Mouse (Mus musculus) limb, embryonic 10.5 days (tissue): ENCODE data around the gene Flot1. TPM values are rescaled to one million over a fixed set of nuclear protein-coding genes. Genes with fewer than 3 reads are reported as not detected.
A peak's percentile ranks its signal among the peaks of the same experiment; 100 is the strongest.
"Not testable (repeated sequence)": the region's sequence is repeated elsewhere in the genome, so short reads cannot be mapped to it uniquely, and the experiment has no call there.

Experiments
- DNase-seq: peaks from one replicate; pipeline ENCODE4 v3.0.0-alpha.2; 2017; ENCODE audit warnings: low spot score
- H3K27ac ChIP-seq: fragments of 300-500 bp; sonication (generic); 2 replicates; pipeline ENCODE4 v1.5.1; 2016; ENCODE audit warnings: mild to moderate bottlenecking
- H3K27me3 ChIP-seq: fragments of 300-500 bp; sonication (generic); 2 replicates; pipeline ENCODE4 v1.6.1; 2016; ENCODE audit warnings: low read depth, mild to moderate bottlenecking; ENCODE audit not compliant: poor library complexity, severe bottlenecking
- H3K36me3 ChIP-seq: fragments of 300-500 bp; sonication (generic); 2 replicates; pipeline ENCODE4 v1.6.1; 2016; ENCODE audit warnings: mild to moderate bottlenecking, moderate library complexity
- H3K4me1 ChIP-seq: fragments of 300-500 bp; sonication (generic); 2 replicates; pipeline ENCODE4 v1.6.1; 2016
- H3K4me3 ChIP-seq: fragments of 300-500 bp; sonication (generic); 2 replicates; pipeline ENCODE4 v1.5.1; 2016; ENCODE audit warnings: mild to moderate bottlenecking, moderate library complexity
- H3K9me3 ChIP-seq: fragments of 300-500 bp; sonication (generic); replicated peaks from 2 replicates; pipeline ENCODE4 v1.6.1; 2016; ENCODE audit warnings: mild to moderate bottlenecking
- whole genome bisulfite sequencing: fragments of 180-500 bp; shearing (Covaris S2); methylation state at CpG from one replicate; pipeline ENCODE4 v1.1.7; 2016; 5-methylcytosine and 5-hydroxymethylcytosine counted together
- polyA plus RNA-seq: library from polyadenylated mRNA; unstranded; fragments of >200 nt; fragmentation: Nextera tagmentation; extraction: Ambion mirVana; gene quantifications from 2 replicates; pipeline ENCODE4 v1.2.1, GENCODE M21; 2016

Flot1 gene
- polyA plus RNA-seq, 1 experiment from 2014 or later = 49.7 TPM

DNA sequence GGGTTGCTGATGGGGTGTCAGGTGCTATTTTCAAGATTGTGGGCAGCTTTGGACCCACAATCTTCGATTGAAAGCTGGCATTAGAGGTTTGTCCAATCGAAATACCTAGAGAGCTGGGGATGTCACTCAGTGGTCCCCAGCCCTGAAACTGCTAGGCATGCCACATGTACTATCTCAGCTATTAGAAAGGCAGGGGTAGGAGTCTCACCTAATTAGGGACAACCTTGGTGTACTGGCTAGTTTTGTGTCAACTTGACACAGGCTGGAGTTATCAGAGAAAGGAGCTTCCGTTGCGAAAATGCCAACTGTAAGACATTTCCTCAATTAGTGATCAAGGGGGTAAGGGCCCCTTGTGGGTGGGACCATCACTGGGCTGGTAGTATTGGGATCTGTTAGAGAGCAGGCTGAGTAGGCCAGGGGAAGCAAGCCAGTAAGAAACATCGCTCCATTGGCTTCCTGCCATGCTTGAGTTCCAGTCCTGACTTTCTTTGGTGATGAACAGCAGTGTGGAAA lies 10.3 kb downstream of the Flot1 start:
- Histone ChIP-seq H3K36me3 (peaks cover 73% of the 10 kb centered on the region), H3K4me1 (peaks cover 31% of the 10 kb centered on the region), H3K9me3 (no peaks in the 10 kb centered on the region), H3K4me3 (0 out of 2 replicates have a peak overlapping the region, but pooled peaks have one; percentile 6), H3K27me3 (no peaks in the 10 kb centered on the region), H3K27ac (no peak overlapping the region)
- DNase-seq = peak; percentile 55
- 20% methylated on average over 5 of the region's 5 CpGs for WGBS

GRCm38 (mm10) chr17:35833894-35834293 lies 10.9 kb downstream of the Flot1 start:
- 67% methylated on average over 5 of the region's 5 CpGs for WGBS
- H3K4me3 ChIP-seq = peak overlapping the region; percentile 85
- DNase-seq = no peak

DNA sequence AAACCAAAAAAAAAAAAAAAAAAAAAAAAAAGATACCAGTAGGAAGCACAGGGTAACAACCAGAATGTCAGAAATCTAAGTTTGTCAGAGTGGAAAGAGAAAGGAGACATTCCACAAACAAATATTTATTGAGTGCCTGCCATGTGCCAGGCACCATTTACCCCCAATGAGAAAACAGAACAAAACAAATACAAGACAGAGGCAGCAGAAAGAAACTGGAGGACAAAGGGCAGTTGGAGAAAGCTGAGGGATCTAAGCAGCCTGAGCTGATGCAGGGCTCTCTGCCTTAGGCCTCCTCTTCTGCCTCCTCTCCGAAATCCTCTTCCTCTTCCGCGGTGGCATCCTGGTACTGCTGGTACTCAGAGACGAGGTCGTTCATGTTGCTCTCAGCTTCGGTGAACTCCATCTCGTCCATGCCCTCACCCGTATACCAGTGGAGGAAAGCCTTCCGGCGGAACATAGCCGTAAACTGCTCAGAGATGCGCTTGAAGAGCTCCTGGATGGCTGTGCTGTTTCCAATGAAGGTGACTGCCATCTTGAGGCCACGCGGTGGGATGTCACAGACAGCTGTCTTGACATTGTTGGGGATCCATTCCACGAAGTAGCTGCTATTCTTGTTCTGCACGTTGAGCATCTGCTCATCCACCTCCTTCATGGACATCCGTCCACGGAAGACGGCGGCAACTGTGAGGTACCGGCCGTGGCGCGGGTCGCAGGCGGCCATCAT lies 11.8 kb downstream of the Flot1 start:
- Histone ChIP-seq H3K27me3 (no peaks in the 10 kb centered on the region), H3K4me3 (peak overlapping the region; percentile 85), H3K9me3 (no peaks in the 10 kb centered on the region), H3K36me3 (peaks cover 65% of the 10 kb centered on the region), H3K27ac (no peak overlapping the region), H3K4me1 (peaks cover 33% of the 10 kb centered on the region)
- 87% methylated on average over 26 of the region's 26 CpGs for WGBS
- DNase-seq = no peak

More at GRCm38 (mm10) chr17:35833894-35834293, 10.9 kb downstream of the Flot1 start:
- no peak overlapping the region for H3K27ac ChIP-seq
- peaks cover 33% of the 10 kb centered on the region for H3K4me1 ChIP-seq
- H3K9me3 ChIP-seq = no peaks in the 10 kb centered on the region
- peaks cover 69% of the 10 kb centered on the region for H3K36me3 ChIP-seq
- no peaks in the 10 kb centered on the region for H3K27me3 ChIP-seq

GRCm38 (mm10) chr17:35835424-35836140 lies 12.6 kb downstream of the Flot1 start:
- peaks cover 64% of the 10 kb centered on the region for H3K36me3 ChIP-seq
- no peaks in the 10 kb centered on the region for H3K9me3 ChIP-seq
- H3K4me1 ChIP-seq = peaks cover 28% of the 10 kb centered on the region
- DNase-seq = no peak
- H3K27ac ChIP-seq = peak overlapping the region; percentile 98; the same call in 1 of the 2 replicates
- no peaks in the 10 kb centered on the region for H3K27me3 ChIP-seq
- 87% methylated on average over 26 of the region's 26 CpGs for WGBS
- peak overlapping the region; percentile 85 for H3K4me3 ChIP-seq

DNA sequence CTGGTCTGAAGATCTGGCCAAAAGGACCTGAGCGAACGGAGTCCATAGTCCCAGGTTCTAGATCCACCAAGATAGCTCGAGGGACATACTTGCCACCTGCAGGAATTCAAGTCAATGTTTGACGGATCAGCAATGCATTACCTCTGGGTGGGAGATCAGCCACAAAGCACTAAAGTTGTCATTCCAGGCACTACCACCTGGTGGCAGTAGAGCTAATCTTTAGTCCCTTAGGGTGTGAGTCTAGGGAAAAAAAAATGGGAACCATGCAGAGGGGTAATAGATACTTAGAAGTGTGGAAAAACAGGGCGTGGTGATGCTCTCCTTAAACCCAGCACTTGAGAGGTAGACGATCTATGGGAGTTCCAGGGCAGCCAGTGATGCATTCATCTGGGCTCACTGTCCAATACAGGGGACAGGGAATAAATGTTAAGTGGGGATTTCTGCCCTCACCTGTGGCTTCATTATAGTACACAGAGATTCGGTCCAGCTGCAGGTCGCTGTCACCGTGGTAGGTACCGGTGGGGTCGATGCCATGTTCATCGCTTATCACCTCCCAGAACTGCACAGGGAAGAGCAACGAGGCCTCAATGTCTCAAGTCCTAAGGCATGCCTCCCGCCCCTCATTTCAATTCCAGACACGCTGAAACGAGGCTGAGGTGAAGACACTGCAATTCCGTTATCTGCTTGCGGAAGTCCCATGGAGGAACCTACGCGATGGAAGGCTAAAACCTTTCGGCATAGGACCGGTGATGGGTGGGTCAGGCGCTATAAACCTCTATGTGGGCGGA lies 13.3 kb downstream of the Flot1 start:
- Histone ChIP-seq H3K27me3 (no peaks in the 10 kb centered on the region), H3K36me3 (peaks cover 57% of the 10 kb centered on the region), H3K4me1 (peaks cover 28% of the 10 kb centered on the region), H3K9me3 (no peaks in the 10 kb centered on the region), H3K27ac (peak overlapping the region; percentile 98), H3K4me3 (peak overlapping the region; percentile 85)
- DNase-seq = peak; percentile 67
- WGBS = 9% methylated on average over 24 of the region's 24 CpGs

- peak overlapping the region; percentile 85 for H3K4me3 ChIP-seq
- H3K27ac ChIP-seq = peak overlapping the region; percentile 98
- no peaks in the 10 kb centered on the region for H3K9me3 ChIP-seq
- no peaks in the 10 kb centered on the region for H3K27me3 ChIP-seq
- H3K36me3 ChIP-seq = peaks cover 50% of the 10 kb centered on the region
- WGBS = 0% methylated on average over 25 of the region's 25 CpGs
- H3K4me1 ChIP-seq = peaks cover 28% of the 10 kb centered on the region
- peak; percentile 95 for DNase-seq
Measured at GRCm38 (mm10) chr17:35836991-35837422, 14.0 kb downstream of the Flot1 start.

GRCm38 (mm10) chr17:35837487-35837886 lies 14.5 kb downstream of the Flot1 start:
- H3K4me3 ChIP-seq = peak overlapping the region; percentile 85
- peak; percentile 77 for DNase-seq
- H3K27me3 ChIP-seq = no peaks in the 10 kb centered on the region
- H3K27ac ChIP-seq = peak overlapping the region; percentile 98
- WGBS = under 1% methylated on average over 18 of the region's 18 CpGs
- peaks cover 46% of the 10 kb centered on the region for H3K36me3 ChIP-seq
- H3K4me1 ChIP-seq = peaks cover 33% of the 10 kb centered on the region
- no peaks in the 10 kb centered on the region for H3K9me3 ChIP-seq

- H3K4me3 ChIP-seq = peak within 1 kb of the TSS; percentile 85
- H3K9me3 ChIP-seq = no peaks in the 10 kb centered on the region
- DNase-seq = peak; percentile 96
- H3K4me1 ChIP-seq = peaks cover 40% of the 10 kb centered on the region
- 1% methylated on average over 29 of the region's 29 CpGs for WGBS
- no peaks in the 10 kb centered on the region for H3K27me3 ChIP-seq
- peaks cover 39% of the 10 kb centered on the region for H3K36me3 ChIP-seq
- peak within 1 kb of the TSS; percentile 98 for H3K27ac ChIP-seq
Measured at GRCm38 (mm10) chr17:35838122-35838544, 15.1 kb downstream of the Flot1 start, which contains the start of gene Tubb5. Gene Tubb5 (minus strand): TSS chr17:35838306.

- peaks cover 41% of the 10 kb centered on the region for H3K4me1 ChIP-seq
- no peaks in the 10 kb centered on the region for H3K27me3 ChIP-seq
- H3K4me3 ChIP-seq = peak overlapping the region; percentile 85
- WGBS = 2% methylated on average over 5 of the region's 5 CpGs
- H3K9me3 ChIP-seq = no peaks in the 10 kb centered on the region
- DNase-seq = peak; percentile 57
- H3K27ac ChIP-seq = peak overlapping the region; percentile 98
- H3K36me3 ChIP-seq = peaks cover 35% of the 10 kb centered on the region
Measured at GRCm38 (mm10) chr17:35838570-35838969, 15.5 kb downstream of the Flot1 start.

- Histone ChIP-seq H3K27ac (peak overlapping the region; percentile 98), H3K4me1 (peaks cover 40% of the 10 kb centered on the region), H3K4me3 (peak overlapping the region; percentile 85), H3K36me3 (peaks cover 33% of the 10 kb centered on the region)
- not testable (repeated sequence) for DNase-seq, H3K27me3 ChIP-seq, H3K9me3 ChIP-seq
- WGBS = 58% methylated on average over 3 of the region's 3 CpGs
Measured at GRCm38 (mm10) chr17:35839002-35839401, 16.0 kb downstream of the Flot1 start.

GRCm38 (mm10) chr17:35840561-35840960 lies 17.5 kb downstream of the Flot1 start:
- 56% methylated on average over 14 of the region's 14 CpGs for WGBS
- no peak for DNase-seq
- H3K36me3 ChIP-seq = peaks cover 31% of the 10 kb centered on the region
- H3K9me3 ChIP-seq = no peaks in the 10 kb centered on the region
- peaks cover 27% of the 10 kb centered on the region for H3K4me1 ChIP-seq
- H3K27me3 ChIP-seq = no peaks in the 10 kb centered on the region
- H3K4me3 ChIP-seq = peak overlapping the region; percentile 68
- H3K27ac ChIP-seq = peak overlapping the region; percentile 93
